Comparison of ENCODE assay signal across 9 mouse cellular contexts in genomic region chr11:62044627-62045026, GRCm38 (mm10).
DNase-seq lines count a peak whose midpoint lies in the region; ATAC-seq lines count a peak whose summit lies in the region.
"Had no signal": no experiment of that assay in that cellular context is flagged by ENCODE, and none has a peak within 500 bp of the region (broad histone marks: within the 10 kb centered on the region; RNA-seq: fewer than 3 reads in every experiment).

No protein-coding gene starts in this region.

- intact Hi-C loops in heart, postnatal 36 days (cut with DNase I), result loop anchor here (1.0 kb wide), 1 partner anchor 95 kb away; no protein-coding TSS in a partner anchor
- intact Hi-C loops in heart, postnatal 25 days (cut with DNase I), result loop anchor here (2.0 kb wide), 1 partner anchor 94 kb away; no protein-coding TSS in a partner anchor

- H3K27ac ChIP-seq in heart, embryonic 16.5 days (ENCODE audit: low read length), result no peak overlapping the region
- H3K27ac ChIP-seq in midbrain, embryonic 14.5 days (replicated peaks; ENCODE audit: low read depth, low read length), result no peak overlapping the region
- H3K27ac ChIP-seq in midbrain, embryonic 15.5 days, result no peak overlapping the region
- H3K27ac ChIP-seq: heart, embryonic 15.5 days had no signal

- no peaks in the 10 kb centered on the region for H3K36me3 ChIP-seq in heart, embryonic 16.5 days (ENCODE audit: control insufficient read depth, insufficient read depth)
- no peaks in the 10 kb centered on the region for H3K36me3 ChIP-seq in midbrain, embryonic 14.5 days (ENCODE audit: control insufficient read depth, insufficient read depth, low read length)
- H3K36me3 ChIP-seq in midbrain, embryonic 15.5 days (replicated peaks), result no peaks in the 10 kb centered on the region
- H3K36me3 ChIP-seq: heart, embryonic 15.5 days had no signal

- H3K4me3 ChIP-seq in heart, embryonic 16.5 days (ENCODE audit: low read length), result no peak overlapping the region
- no peak overlapping the region for H3K4me3 ChIP-seq in midbrain, embryonic 14.5 days (replicated peaks; ENCODE audit: low read depth, low read length)
- H3K4me3 ChIP-seq in midbrain, embryonic 15.5 days, result no peak overlapping the region
- H3K4me3 ChIP-seq: heart, embryonic 15.5 days had no signal

- peak; percentile 63 for ATAC-seq in heart, embryonic 16.5 days (replicated peaks; ENCODE audit: extremely low read depth, insufficient read depth, low FRiP score)
- no peak for ATAC-seq in midbrain, embryonic 14.5 days (ENCODE audit: low FRiP score, low TSS enrichment)
- ATAC-seq in midbrain, embryonic 15.5 days (replicated peaks), result no peak
- ATAC-seq in inflammation-experienced regulatory T-cells, adult 6 months, result no peak

- 33% methylated on average over 3 of the region's 3 CpGs for WGBS in heart, embryonic 16.5 days
- WGBS in midbrain, embryonic 14.5 days, result 36% methylated on average over 3 of the region's 3 CpGs
- WGBS in midbrain, embryonic 15.5 days, result 39% methylated on average over 3 of the region's 3 CpGs

- H3K4me1 ChIP-seq in heart, embryonic 16.5 days (ENCODE audit: control insufficient read depth, insufficient read depth, low read length), result no peaks in the 10 kb centered on the region
- H3K4me1 ChIP-seq in midbrain, embryonic 14.5 days (ENCODE audit: control insufficient read depth, insufficient read depth, low read length), result no peaks in the 10 kb centered on the region
- H3K4me1 ChIP-seq in midbrain, embryonic 15.5 days, result no peaks in the 10 kb centered on the region
- H3K4me1 ChIP-seq: heart, embryonic 15.5 days had no signal

- H3K9me3 ChIP-seq in heart, embryonic 16.5 days (replicated peaks; ENCODE audit: control insufficient read depth, low read length), result no peaks in the 10 kb centered on the region
- H3K9me3 ChIP-seq in midbrain, embryonic 14.5 days (ENCODE audit: control insufficient read depth, low read length), result no peaks in the 10 kb centered on the region
- H3K9me3 ChIP-seq in midbrain, embryonic 15.5 days, result no peaks in the 10 kb centered on the region
- H3K9me3 ChIP-seq: heart, embryonic 15.5 days had no signal

- no peak overlapping the region for H3K9ac ChIP-seq in heart, embryonic 16.5 days (ENCODE audit: low read length)
- H3K9ac ChIP-seq in midbrain, embryonic 14.5 days (replicated peaks; ENCODE audit: low read length), result no peak overlapping the region
- H3K9ac ChIP-seq in midbrain, embryonic 15.5 days, result no peak overlapping the region
- H3K9ac ChIP-seq: heart, embryonic 15.5 days had no signal

- DNase-seq in heart, postnatal 36 days, result no peak
- DNase-seq in midbrain, embryonic 14.5 days, result peak; percentile 69
- peak; percentile 74 for DNase-seq in cerebellum, adult 9-10 months
- DNase-seq in retina, postnatal 1 day, result peak; percentile 53
- no peak for DNase-seq in heart, postnatal 25 days (ENCODE audit: low spot score)

- no peaks in the 10 kb centered on the region for H3K27me3 ChIP-seq in heart, embryonic 16.5 days (ENCODE audit: control insufficient read depth, insufficient read depth, low read length)
- no peaks in the 10 kb centered on the region for H3K27me3 ChIP-seq in midbrain, embryonic 14.5 days (ENCODE audit: control insufficient read depth, insufficient read depth, low read length)
- H3K27me3 ChIP-seq in midbrain, embryonic 15.5 days (replicated peaks), result no peaks in the 10 kb centered on the region
- H3K27me3 ChIP-seq: heart, embryonic 15.5 days had no signal

- no peak overlapping the region for H3K4me2 ChIP-seq in heart, embryonic 16.5 days (ENCODE audit: low read depth, low read length)
- no peak overlapping the region for H3K4me2 ChIP-seq in midbrain, embryonic 14.5 days (ENCODE audit: low read length)
- H3K4me2 ChIP-seq in midbrain, embryonic 15.5 days, result no peak overlapping the region
- H3K4me2 ChIP-seq: heart, embryonic 15.5 days had no signal

Comparison
In these comparisons a context has a peak if more than half of its experiments do, and no peak if none do; other contexts are left out.
1. DNase-seq: peak in midbrain, embryonic 14.5 days (single experiment), cerebellum, adult 9-10 months (single experiment) and retina, postnatal 1 day (single experiment); none in heart, postnatal 36 days (0 of 2) and heart, postnatal 25 days (single experiment).